Mouse (Mus musculus) midbrain, embryonic 16.5 days (tissue): ENCODE data around the gene Ankrd65. TPM values are rescaled to one million over a fixed set of nuclear protein-coding genes. Genes with fewer than 3 reads are reported as not detected.
"Not testable (repeated sequence)": the region's sequence is repeated elsewhere in the genome, so short reads cannot be mapped to it uniquely, and the experiment has no call there.

ENCODE experiments used
- ATAC-seq: fragments of 200-750 bp; cut with Nextera tagmentation; 2 replicates; pipeline ENCODE4 v1.8.0; 2017; ENCODE audit warnings: moderate TSS enrichment
- H3K27ac ChIP-seq: fragments of 300-500 bp; sonication (generic); 2 replicates; pipeline ENCODE4 v1.5.1; 2014; ENCODE audit warnings: mild to moderate bottlenecking, low read length, mixed read lengths
- H3K27me3 ChIP-seq: fragments of 300-500 bp; sonication (generic); 2 replicates; pipeline ENCODE4 v1.6.1; 2014; ENCODE audit warnings: low read depth, low read length, mixed read lengths; ENCODE audit not compliant: control insufficient read depth, insufficient read depth
- H3K36me3 ChIP-seq: fragments of 300-500 bp; sonication (generic); 2 replicates; pipeline ENCODE4 v1.6.1; 2014; ENCODE audit warnings: mild to moderate bottlenecking, low read length, moderate library complexity, mixed read lengths; ENCODE audit not compliant: control insufficient read depth, insufficient read depth
- H3K4me1 ChIP-seq: fragments of 300-500 bp; sonication (generic); 2 replicates; pipeline ENCODE4 v1.6.1; 2014; ENCODE audit warnings: mild to moderate bottlenecking, low read length, mixed read lengths; ENCODE audit not compliant: control insufficient read depth, insufficient read depth
- H3K4me2 ChIP-seq: fragments of 300-500 bp; sonication (generic); 2 replicates; pipeline ENCODE4 v1.6.1; 2014; ENCODE audit warnings: mild to moderate bottlenecking, low read length, mixed read lengths
- H3K4me3 ChIP-seq: fragments of 300-500 bp; sonication (generic); 2 replicates; pipeline ENCODE4 v1.5.1; 2014; ENCODE audit warnings: low read depth, mild to moderate bottlenecking, low read length, moderate library complexity, mixed read lengths
- H3K9ac ChIP-seq: fragments of 300-500 bp; sonication (generic); 2 replicates; pipeline ENCODE4 v1.6.1; 2014; ENCODE audit warnings: low read depth, low read length, mixed read lengths
- H3K9me3 ChIP-seq: fragments of 300-500 bp; sonication (generic); replicated peaks from 2 replicates; pipeline ENCODE4 v1.6.1; 2014; ENCODE audit warnings: mild to moderate bottlenecking, low read length, mixed read lengths; ENCODE audit not compliant: control insufficient read depth, poor library complexity, severe bottlenecking
- WGBS: fragments of 180-500 bp; shearing (Covaris S2); extraction: QIAGEN DNeasy Blood & Tissue Kit; methylation state at CpG from one replicate; pipeline ENCODE4 v1.1.7; 2014; 5-methylcytosine and 5-hydroxymethylcytosine counted together
- polyA plus RNA-seq: library from polyadenylated mRNA; unstranded; fragments of >200 nt; fragmentation: Nextera tagmentation; extraction: Ambion mirVana; gene quantifications from 2 replicates; pipeline ENCODE4 v1.2.1, GENCODE M21; 2015

Ankrd65 gene
- polyA plus RNA-seq, 1 experiment from 2014 or later = not detected

DNA sequence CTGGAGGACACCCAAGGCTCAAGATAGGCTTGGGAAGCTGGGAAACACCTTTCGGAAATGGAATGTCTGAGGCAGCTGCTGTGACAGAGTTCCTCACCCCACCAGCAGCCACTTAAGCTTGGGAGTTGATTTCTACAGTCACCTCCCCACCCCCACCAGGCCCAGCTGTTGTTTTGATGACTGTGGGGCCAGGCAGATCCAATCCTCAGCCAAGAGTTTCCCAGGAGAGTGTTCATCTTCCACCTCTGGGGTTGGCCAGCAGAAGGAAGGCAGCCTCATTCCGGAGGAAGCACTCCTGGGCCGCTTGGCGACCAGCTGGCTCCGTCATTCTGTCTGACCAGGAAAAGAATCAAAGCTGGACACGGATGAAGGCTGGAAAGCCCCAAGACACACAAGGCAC lies 9.3 kb upstream of the Ankrd65 start:
- WGBS = 38% methylated on average over 6 of the region's 6 CpGs
- H3K27ac ChIP-seq = no peak overlapping the region
- no peaks in the 10 kb centered on the region for H3K36me3 ChIP-seq
- no peak overlapping the region for H3K9ac ChIP-seq
- H3K9me3 ChIP-seq = no peaks in the 10 kb centered on the region
- ATAC-seq = no peak
- H3K27me3 ChIP-seq = no peaks in the 10 kb centered on the region
- H3K4me3 ChIP-seq = no peak overlapping the region
- H3K4me1 ChIP-seq = peaks cover 19% of the 10 kb centered on the region
- H3K4me2 ChIP-seq = no peak overlapping the region

DNA sequence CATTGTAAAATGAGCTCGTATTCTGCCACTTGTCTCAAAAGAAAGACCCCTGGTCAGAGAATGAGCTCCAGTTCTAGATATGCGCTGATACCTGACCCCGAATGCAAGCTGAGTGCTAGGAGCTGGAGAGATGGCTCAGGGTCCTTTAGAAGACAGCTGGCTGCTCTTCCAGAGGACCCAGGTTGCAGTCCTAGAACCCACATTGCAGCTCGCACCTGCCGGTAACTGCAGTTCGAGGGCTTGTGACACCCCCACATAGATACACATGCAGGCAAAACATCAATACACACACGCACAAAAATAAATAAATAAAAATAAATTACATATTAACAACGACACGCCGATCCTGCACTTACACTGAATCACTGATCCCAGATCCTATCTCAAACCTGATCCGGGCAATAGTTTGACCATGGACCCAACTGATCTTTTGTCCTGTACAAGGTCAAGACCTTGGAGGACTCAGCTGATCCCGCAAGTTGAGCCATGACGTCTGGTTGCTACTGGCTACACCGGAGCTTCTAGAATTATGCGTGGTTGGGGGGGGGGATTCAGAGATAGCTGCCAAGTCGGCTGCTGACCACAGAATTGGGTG lies 6.7 kb upstream of the Ankrd65 start:
- H3K36me3 ChIP-seq = no peaks in the 10 kb centered on the region
- no peaks in the 10 kb centered on the region for H3K9me3 ChIP-seq
- H3K27me3 ChIP-seq = no peaks in the 10 kb centered on the region
- peak overlapping the region; percentile 89 for H3K27ac ChIP-seq
- H3K4me1 ChIP-seq = peaks cover 19% of the 10 kb centered on the region
- 37% methylated on average over 16 of the region's 16 CpGs for WGBS
- H3K9ac ChIP-seq = peak overlapping the region; percentile 94
- peak overlapping the region; percentile 75 for H3K4me2 ChIP-seq
- no peak for ATAC-seq
- H3K4me3 ChIP-seq = peak overlapping the region; percentile 60

DNA sequence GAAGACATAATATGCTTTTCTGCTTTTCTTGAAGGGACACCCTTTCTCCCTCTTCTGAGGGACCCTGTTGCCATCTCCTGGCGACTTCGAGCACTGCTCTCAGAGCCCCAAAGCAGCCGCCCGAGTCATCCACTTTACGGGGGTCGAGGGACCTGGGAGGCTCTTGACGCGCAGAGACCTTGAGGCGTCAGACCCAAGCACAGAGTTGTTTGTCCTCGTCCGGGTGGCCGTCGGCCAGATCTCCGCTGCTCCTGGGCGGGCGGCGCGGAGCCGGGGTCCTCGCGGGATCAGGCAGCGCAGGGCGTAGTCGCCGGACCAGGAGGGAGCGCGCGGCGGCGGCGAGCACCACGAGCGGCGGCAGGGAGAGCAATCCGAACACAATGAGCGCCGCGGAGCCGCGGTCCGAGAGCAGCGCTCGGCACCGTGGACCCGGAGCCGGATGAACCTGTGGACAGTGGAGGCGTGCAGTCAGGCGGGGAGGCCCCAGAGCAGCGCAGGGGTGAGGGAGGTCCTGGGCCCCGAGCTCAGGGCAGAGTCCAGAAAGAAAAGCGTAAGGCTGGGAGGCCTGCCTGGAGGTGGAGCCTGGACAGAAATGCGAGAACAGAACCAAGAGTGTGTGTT lies 6.0 kb upstream of the Ankrd65 start:
- H3K4me3 ChIP-seq = peak overlapping the region; percentile 60
- H3K4me1 ChIP-seq = peaks cover 19% of the 10 kb centered on the region
- peak overlapping the region; percentile 94 for H3K9ac ChIP-seq
- peak overlapping the region; percentile 89 for H3K27ac ChIP-seq
- H3K36me3 ChIP-seq = no peaks in the 10 kb centered on the region
- H3K27me3 ChIP-seq = no peaks in the 10 kb centered on the region
- under 1% methylated on average over 51 of the region's 52 CpGs for WGBS
- peak; percentile 92 for ATAC-seq
- peak overlapping the region; percentile 75 for H3K4me2 ChIP-seq
- H3K9me3 ChIP-seq = no peaks in the 10 kb centered on the region

DNA sequence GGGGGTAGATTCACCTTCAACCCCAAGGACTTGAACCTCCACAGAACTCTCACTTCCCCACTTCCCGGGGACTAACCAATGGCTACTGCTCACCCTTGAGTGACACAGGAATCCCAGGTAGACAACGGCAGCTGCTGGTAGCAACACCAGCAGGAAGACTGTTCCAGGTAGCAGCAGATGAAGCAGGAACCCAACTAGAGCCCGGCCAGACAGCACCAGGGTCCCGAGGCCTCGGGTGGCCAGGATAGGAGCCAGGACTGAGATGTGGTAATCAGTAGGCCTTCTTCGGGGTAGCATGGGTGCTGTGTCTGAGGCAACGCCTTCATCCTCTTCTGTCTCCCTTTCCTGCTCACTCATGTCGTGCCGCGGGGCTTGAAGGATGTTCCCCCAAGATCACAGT lies 5.0 kb upstream of the Ankrd65 start:
- no peaks in the 10 kb centered on the region for H3K27me3 ChIP-seq
- peak overlapping the region; percentile 28; the same call in 1 of the 2 replicates for H3K4me2 ChIP-seq
- H3K4me1 ChIP-seq = peaks cover 19% of the 10 kb centered on the region
- H3K27ac ChIP-seq = no peak overlapping the region
- H3K36me3 ChIP-seq = no peaks in the 10 kb centered on the region
- H3K9me3 ChIP-seq = no peaks in the 10 kb centered on the region
- 79% methylated on average over 10 of the region's 10 CpGs for WGBS
- ATAC-seq = no peak
- peak overlapping the region; percentile 43; the same call in 1 of the 2 replicates for H3K9ac ChIP-seq
- no peak overlapping the region for H3K4me3 ChIP-seq

DNA sequence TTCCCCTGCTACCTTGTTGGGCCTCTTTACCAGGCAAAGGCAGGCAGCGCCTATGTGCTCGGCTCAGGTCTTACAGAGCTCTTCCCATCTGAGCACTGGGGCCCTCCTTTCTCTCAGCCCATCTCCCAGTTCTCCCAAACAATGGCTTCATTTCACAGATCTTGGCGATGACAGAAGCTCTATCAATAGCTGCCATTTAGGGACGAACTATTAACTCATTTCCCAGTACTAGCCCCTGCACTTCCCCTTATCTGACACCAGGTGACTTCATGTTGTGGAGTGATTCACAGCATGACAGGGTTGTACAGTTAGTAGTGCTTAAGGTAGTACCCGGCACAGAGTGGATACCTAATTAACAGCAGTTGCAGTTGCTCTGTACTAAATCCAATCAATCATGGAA lies 4.4 kb upstream of the Ankrd65 start, which contains the start of gene Tmem88b:
Gene Tmem88b, minus strand, starts transcription at position 56 of the 400 bp plus-strand sequence.
- H3K4me3 ChIP-seq = peak within 1 kb of the TSS; percentile 60
- H3K36me3 ChIP-seq = no peaks in the 10 kb centered on the region
- peak within 1 kb of the TSS; percentile 94 for H3K9ac ChIP-seq
- H3K4me2 ChIP-seq = peak within 1 kb of the TSS; percentile 75
- peaks cover 19% of the 10 kb centered on the region for H3K4me1 ChIP-seq
- no peaks in the 10 kb centered on the region for H3K9me3 ChIP-seq
- no peaks in the 10 kb centered on the region for H3K27me3 ChIP-seq
- ATAC-seq = no peak
- 71% methylated on average over 5 of the region's 5 CpGs for WGBS
- H3K27ac ChIP-seq = peak within 1 kb of the TSS; percentile 89; the same call in 1 of the 2 replicates

DNA sequence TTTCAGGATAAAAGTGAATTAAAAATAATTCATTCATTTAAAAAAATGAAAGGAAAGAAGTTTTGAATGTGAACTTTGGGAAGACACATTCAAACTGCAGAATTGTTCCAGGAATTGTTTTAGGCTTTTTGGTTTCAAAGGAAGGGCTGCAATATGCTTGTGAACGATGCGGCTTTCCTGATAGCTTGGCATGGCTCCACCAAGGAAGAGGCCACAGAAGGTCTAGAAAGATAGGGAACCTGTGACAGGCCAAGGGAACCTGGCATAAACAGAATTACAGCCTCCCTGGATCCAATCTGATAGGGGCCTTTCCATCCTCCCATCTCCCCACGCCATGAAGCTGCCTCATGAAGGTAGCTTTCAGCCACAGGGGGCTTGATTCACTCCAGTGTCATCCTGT lies 1.9 kb upstream of the Ankrd65 start:
- no peaks in the 10 kb centered on the region for H3K9me3 ChIP-seq
- ATAC-seq = no peak
- H3K4me3 ChIP-seq = no peak overlapping the region
- peaks cover 14% of the 10 kb centered on the region for H3K4me1 ChIP-seq
- no peaks in the 10 kb centered on the region for H3K27me3 ChIP-seq
- no peak overlapping the region for H3K27ac ChIP-seq
- H3K4me2 ChIP-seq = no peak overlapping the region
- 83% methylated on average over 3 of the region's 3 CpGs for WGBS
- H3K9ac ChIP-seq = no peak overlapping the region
- H3K36me3 ChIP-seq = no peaks in the 10 kb centered on the region

DNA sequence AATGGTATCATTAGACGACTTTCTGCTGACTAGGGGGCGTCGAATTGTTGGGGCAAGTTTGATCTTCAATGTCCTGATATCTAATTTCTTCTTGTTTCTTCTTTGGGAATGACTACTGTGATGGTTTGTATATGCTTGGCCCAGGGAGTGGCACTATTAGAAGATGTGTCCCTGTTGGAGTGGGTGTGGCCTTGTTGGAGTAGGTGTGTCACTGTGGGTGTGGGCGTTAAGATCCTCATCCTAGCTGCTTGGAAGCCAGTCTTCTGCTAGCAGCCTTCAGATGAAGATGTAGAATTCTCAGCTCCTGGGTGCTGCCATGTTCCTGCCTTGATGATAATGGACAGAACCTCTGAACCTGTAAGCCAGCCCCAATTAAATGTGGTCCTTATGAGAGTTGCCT lies 1.4 kb upstream of the Ankrd65 start:
- H3K27me3 ChIP-seq, H3K9ac ChIP-seq, H3K9me3 ChIP-seq, H3K4me2 ChIP-seq, H3K27ac ChIP-seq, H3K36me3 ChIP-seq, ATAC-seq, H3K4me1 ChIP-seq, H3K4me3 ChIP-seq: not testable (repeated sequence)
- 76% methylated on average over 4 of the region's 4 CpGs for WGBS

DNA sequence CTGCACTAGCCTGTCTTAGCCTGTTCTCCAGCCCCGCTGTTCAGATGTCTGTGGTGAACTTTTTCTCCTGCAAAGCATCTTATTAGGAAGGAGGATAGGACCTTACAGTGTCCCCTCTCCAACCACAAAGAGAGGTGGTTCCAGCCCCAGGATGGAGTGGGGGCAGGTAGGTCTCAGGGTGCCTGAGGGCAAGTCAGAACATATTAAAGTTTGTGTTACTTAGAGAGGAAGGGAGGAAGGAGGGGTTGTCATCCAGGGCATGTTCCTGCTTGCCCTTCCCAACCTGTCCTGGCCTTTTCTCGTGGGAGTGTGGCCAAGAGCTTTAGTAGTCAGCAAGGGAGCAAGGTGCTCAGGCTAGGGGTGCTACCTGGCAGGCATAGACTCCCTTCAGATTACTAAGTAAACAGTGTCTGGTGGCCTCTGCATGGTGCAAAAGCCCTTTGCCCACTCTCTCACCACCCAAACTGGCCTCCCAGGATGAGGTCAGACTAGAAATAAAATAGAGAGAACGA lies 467 bp downstream of the Ankrd65 start:
- no peaks in the 10 kb centered on the region for H3K4me1 ChIP-seq
- no peak overlapping the region for H3K9ac ChIP-seq
- H3K4me2 ChIP-seq = no peak overlapping the region
- H3K36me3 ChIP-seq = no peaks in the 10 kb centered on the region
- WGBS = 72% methylated on average over 3 of the region's 3 CpGs
- no peak for ATAC-seq
- H3K27me3 ChIP-seq = no peaks in the 10 kb centered on the region
- H3K9me3 ChIP-seq = no peaks in the 10 kb centered on the region
- no peak overlapping the region for H3K27ac ChIP-seq
- H3K4me3 ChIP-seq = no peak overlapping the region

DNA sequence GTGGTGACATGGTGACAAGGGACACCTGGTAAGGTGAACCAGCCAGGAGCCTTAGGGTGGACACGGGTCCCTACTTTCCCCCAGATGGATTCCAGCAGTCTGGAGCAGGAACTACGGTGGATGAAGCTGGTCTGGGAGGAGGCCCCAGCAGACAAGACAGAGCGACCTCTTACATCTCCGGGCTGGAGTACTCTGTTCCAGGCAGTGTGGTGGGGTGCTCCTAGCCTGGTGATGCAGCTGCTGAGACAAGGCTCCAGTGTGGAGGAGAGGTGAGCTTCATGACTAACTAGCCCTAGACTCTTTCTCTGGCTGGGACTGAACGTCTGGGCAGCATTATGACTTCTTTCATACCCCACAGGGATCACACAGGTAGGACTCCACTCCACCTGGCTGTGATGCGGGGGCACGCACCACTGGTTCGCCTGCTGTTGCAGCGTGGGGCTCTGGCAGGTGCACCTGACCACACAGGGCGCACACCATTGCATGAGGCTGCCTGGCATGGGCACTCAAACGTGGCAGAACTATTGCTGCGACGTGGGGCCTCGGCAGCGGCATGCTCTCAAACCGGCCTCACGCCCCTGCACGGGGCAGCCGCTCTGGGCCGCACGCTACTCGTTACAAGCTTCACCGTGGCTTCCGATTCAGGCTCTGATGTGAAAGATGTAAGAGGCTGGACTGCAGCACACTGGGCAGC lies 1.1 kb downstream of the Ankrd65 start:
- Histone ChIP-seq H3K27ac (no peak overlapping the region), H3K4me2 (no peak overlapping the region), H3K9me3 (no peaks in the 10 kb centered on the region), H3K4me1 (no peaks in the 10 kb centered on the region), H3K9ac (no peak overlapping the region), H3K27me3 (no peaks in the 10 kb centered on the region), H3K36me3 (no peaks in the 10 kb centered on the region), H3K4me3 (no peak overlapping the region)
- 74% methylated on average over 24 of the region's 24 CpGs for WGBS
- no peak for ATAC-seq
